Mouse (Mus musculus): ENCODE measurements at regions not wholly inside any gene's neighbourhood (a gene's known extent, or its start where the extent isn't known, plus 50 kb on each side); places are given as distances from the start of the nearest gene placed in this dataset.

DNA sequence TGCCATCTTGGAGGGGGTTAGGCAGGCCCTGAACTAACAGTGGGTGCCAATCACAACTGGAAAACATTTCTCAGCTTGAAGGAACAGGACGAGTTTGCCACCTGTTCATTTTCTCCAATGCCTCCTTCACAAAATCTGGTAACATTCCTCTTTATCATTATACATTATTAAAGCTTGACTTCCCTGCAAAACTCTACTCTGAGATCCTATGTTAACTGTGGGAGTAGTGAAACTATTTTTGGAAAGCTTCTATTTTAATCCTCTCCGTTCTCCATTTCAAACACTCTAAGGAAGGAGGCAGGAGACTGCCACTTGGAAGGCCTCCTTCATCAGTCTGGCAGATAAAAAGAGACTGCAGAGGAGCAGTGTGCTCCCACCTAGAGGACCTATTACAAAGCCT, 54.1 kb upstream of the Plxna2 start:
- TF ChIP-seq TAL1 (IDR thresholded peaks at IDR 0.05; ENCODE audit: low read length) (no peak), GATA1 (IDR thresholded peaks at IDR 0.05; ENCODE audit: low read length) (no peak)
